Mouse (Mus musculus): ENCODE results near the gene 6030452D12Rik. TPM values are rescaled to one million over a fixed set of nuclear protein-coding genes. Genes with fewer than 3 reads are reported as not detected.

Gene 6030452D12Rik
- polyA plus RNA-seq, 1 experiment: not detected

DNA sequence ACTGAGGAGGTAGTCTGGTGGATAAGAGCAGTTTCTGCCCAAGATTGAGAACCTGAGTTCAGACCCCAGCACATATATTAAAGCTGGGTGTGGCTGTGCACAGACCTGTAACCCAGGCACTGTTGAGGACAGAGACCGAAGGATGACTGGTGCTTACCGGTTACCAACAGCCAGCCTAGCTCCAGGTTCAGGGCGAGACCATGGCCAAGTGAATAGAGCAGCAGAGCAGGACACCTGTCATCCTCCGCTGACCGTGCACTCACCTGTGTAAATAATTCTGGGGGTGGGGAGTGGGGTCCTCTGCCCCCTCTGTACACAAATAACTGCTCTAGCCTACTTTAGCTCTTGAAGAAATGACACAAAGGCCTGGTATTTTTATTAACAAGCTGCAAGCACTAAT lies 26.3 kb upstream of the 6030452D12Rik start:
- TF ChIP-seq POLR2A (IDR thresholded peaks at IDR 0.05; ENCODE audit: low read depth, low read length) (no peak), CTCF (conservative IDR thresholded peaks at IDR 0.05; ENCODE audit: insufficient read depth, insufficient read length, low read depth, low read length) (no peak)
- no peak overlapping the region for H3K4me3 ChIP-seq (ENCODE audit: insufficient read depth, low read depth, low read length)
- WGBS: 75% methylated on average over 5 of the region's 5 CpGs
- H3K27ac ChIP-seq (ENCODE audit: insufficient read depth, low read depth, low read length): no peak overlapping the region
- no peaks in the 10 kb centered on the region for H3K4me1 ChIP-seq (ENCODE audit: control insufficient read depth, insufficient read depth, low read length)
- H3K36me3 ChIP-seq (ENCODE audit: control insufficient read depth, insufficient read depth, low read length): no peaks in the 10 kb centered on the region
- DNase-seq: no peak
- H3K27me3 ChIP-seq (replicated peaks; ENCODE audit: control insufficient read depth, insufficient read depth, low read length): no peaks in the 10 kb centered on the region; the same call in 1 of the 2 replicates

DNA sequence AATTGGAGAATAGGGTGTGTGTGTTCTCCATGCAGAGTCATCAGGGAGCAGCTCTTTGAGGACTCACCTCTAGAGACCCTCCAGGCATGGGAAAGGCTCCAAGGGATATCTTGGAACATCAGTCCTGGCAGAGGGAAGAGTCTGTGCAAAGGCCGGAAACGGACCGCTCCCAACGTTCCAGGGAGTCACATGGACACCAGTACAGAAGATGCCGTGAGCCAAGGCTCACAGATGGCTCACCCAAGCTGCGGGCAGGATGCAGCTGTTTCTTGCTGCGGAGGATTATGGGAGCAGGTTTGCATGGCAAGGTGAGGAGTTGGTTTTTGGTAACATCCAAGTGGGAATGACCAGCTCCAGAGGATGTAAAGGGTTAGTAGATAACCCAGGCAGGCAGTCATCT lies 3.9 kb downstream of the 6030452D12Rik start:
- Histone ChIP-seq H3K4me3 (ENCODE audit: insufficient read depth, low read depth, low read length) (no peak overlapping the region), H3K4me1 (ENCODE audit: control insufficient read depth, insufficient read depth, low read length) (no peaks in the 10 kb centered on the region), H3K27ac (ENCODE audit: insufficient read depth, low read depth, low read length) (no peak overlapping the region), H3K36me3 (ENCODE audit: control insufficient read depth, insufficient read depth, low read length) (no peaks in the 10 kb centered on the region), H3K27me3 (replicated peaks; ENCODE audit: control insufficient read depth, insufficient read depth, low read length) (no peaks in the 10 kb centered on the region)
- WGBS: 86% methylated on average over 7 of the region's 7 CpGs
- no peak for TF ChIP-seq CTCF (conservative IDR thresholded peaks at IDR 0.05; ENCODE audit: insufficient read depth, insufficient read length, low read depth, low read length)
- TF ChIP-seq POLR2A (IDR thresholded peaks at IDR 0.05; ENCODE audit: low read depth, low read length): no peak
- DNase-seq: no peak

DNA sequence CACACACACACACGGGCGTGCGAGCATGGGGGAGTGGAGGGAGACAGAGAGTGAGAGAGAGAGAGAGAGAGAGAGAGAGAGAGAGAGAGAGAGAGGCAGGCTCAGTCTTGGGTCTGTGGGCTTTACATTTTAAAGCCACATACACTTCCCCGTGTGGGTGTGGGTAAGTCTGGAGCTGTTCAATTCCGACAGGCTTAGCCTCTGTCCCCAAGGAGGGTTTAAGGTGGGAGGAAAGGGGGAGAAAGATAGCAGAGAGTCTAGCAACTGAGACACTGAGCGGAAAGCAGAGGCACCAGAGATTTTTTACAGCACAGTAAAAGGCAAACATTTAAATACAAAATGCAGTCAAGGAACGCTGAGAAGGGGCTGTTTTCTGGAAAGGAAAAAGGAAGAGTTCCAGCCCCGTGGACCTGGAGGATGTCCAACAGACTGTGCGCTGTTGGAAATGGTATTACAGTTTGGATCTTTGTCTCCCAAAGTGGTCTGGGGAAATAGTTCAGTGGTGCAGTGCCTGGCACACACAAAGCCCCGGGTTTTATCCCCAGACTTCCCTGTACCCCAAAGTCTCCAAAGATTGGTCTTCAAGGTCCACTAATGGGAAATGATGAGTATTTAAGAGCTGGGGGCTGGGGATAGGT lies 5.1 kb downstream of the 6030452D12Rik start:
- no peaks in the 10 kb centered on the region for H3K4me1 ChIP-seq (ENCODE audit: control insufficient read depth, insufficient read depth, low read length)
- no peak overlapping the region for H3K4me3 ChIP-seq (ENCODE audit: insufficient read depth, low read depth, low read length)
- 59% methylated on average over 10 of the region's 10 CpGs for WGBS
- TF ChIP-seq CTCF (conservative IDR thresholded peaks at IDR 0.05; ENCODE audit: insufficient read depth, insufficient read length, low read depth, low read length) (no peak), POLR2A (IDR thresholded peaks at IDR 0.05; ENCODE audit: low read depth, low read length) (no peak)
- no peak overlapping the region for H3K27ac ChIP-seq (ENCODE audit: insufficient read depth, low read depth, low read length)
- DNase-seq: no peak
- no peaks in the 10 kb centered on the region for H3K36me3 ChIP-seq (ENCODE audit: control insufficient read depth, insufficient read depth, low read length)
- H3K27me3 ChIP-seq (replicated peaks; ENCODE audit: control insufficient read depth, insufficient read depth, low read length): no peaks in the 10 kb centered on the region

DNA sequence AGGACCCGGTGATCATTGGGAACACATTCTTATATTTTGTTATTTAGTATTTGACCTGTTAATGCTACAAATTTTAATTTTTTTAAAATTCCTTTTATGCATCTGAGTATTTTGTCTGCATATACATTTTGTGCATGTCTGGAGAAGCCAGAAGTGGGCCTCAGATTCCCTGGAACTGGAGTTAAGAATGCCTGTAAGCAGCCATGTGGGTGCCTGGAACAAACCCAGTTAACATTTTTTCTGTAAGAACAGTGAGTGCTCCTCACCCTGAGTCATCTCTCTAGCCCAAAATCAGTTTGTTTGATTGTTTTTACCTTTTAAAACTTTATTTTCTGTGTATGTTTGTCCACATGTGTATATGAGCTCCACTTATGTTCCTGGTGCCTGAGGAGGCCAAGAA lies 5.8 kb downstream of the 6030452D12Rik start:
- TF ChIP-seq POLR2A (IDR thresholded peaks at IDR 0.05; ENCODE audit: low read depth, low read length) (no peak), CTCF (conservative IDR thresholded peaks at IDR 0.05; ENCODE audit: insufficient read depth, insufficient read length, low read depth, low read length) (no peak)
- H3K4me1 ChIP-seq (ENCODE audit: control insufficient read depth, insufficient read depth, low read length): no peaks in the 10 kb centered on the region
- DNase-seq: no peak
- no peaks in the 10 kb centered on the region for H3K36me3 ChIP-seq (ENCODE audit: control insufficient read depth, insufficient read depth, low read length)
- no peak overlapping the region for H3K4me3 ChIP-seq (ENCODE audit: insufficient read depth, low read depth, low read length)
- 96% methylated on average over 1 of the region's 1 CpGs for WGBS
- H3K27ac ChIP-seq (ENCODE audit: insufficient read depth, low read depth, low read length): no peak overlapping the region
- no peaks in the 10 kb centered on the region for H3K27me3 ChIP-seq (replicated peaks; ENCODE audit: control insufficient read depth, insufficient read depth, low read length)

DNA sequence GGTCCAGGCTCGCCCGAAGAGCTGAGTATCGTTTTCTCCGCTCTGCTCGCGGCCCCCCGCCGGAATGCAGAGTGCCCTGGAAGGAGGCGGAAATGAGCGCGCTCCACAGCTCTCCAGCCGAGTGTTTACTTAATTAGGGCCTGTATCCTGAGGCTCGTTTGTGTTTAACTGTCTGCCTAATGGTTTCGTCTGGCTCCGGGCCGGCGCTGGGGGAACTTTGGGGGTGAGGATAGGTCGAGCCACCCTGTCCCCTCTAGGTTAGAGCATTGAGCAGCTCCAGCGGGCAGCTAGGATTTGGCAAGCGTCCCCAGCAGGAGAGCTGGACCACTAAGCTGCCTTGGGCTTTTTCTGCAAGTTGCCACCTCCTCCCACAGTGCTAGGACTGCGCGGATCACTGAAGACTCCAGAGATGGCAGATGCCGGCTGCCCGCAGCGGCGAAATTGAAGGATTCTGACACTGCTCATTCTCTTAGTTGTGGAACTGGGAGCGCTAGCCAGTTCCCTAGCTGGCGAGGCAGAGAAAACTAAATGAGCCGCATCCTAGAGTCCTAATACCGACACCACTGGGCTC lies 7.5 kb downstream of the 6030452D12Rik start:
- no peak overlapping the region for H3K27ac ChIP-seq (ENCODE audit: insufficient read depth, low read depth, low read length)
- H3K27me3 ChIP-seq (replicated peaks; ENCODE audit: control insufficient read depth, insufficient read depth, low read length): no peaks in the 10 kb centered on the region
- no peaks in the 10 kb centered on the region for H3K36me3 ChIP-seq (ENCODE audit: control insufficient read depth, insufficient read depth, low read length)
- TF ChIP-seq POLR2A (IDR thresholded peaks at IDR 0.05; ENCODE audit: low read depth, low read length) (no peak), CTCF (conservative IDR thresholded peaks at IDR 0.05; ENCODE audit: insufficient read depth, insufficient read length, low read depth, low read length) (no peak)
- WGBS: 8% methylated on average over 30 of the region's 30 CpGs
- no peaks in the 10 kb centered on the region for H3K4me1 ChIP-seq (ENCODE audit: control insufficient read depth, insufficient read depth, low read length)
- peak; percentile 27 for DNase-seq
- H3K4me3 ChIP-seq (ENCODE audit: insufficient read depth, low read depth, low read length): peak overlapping the region; percentile 18

DNA sequence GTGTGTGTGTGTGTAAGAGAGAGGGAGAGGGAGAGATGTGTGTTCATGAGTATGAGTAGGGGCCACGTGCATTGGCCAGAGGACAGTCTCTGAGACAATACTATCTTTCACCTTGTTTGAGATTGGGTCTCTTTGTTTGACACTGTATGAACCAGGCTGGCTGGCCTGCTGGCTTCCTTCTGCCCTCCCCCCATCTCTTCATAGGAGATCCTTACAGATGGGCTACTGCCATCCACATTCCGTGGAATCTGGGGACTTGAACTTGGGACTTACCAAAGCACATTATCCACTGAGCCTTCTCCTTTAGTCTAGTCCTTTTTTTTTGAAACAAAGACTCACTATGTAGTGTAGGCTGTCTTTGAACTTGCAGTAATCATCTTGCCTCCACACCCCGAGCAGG lies 8.1 kb downstream of the 6030452D12Rik start:
- WGBS: 71% methylated on average over 3 of the region's 3 CpGs
- no peaks in the 10 kb centered on the region for H3K36me3 ChIP-seq (ENCODE audit: control insufficient read depth, insufficient read depth, low read length)
- no peak overlapping the region for H3K4me3 ChIP-seq (ENCODE audit: insufficient read depth, low read depth, low read length)
- DNase-seq: no peak
- no peak for TF ChIP-seq POLR2A (IDR thresholded peaks at IDR 0.05; ENCODE audit: low read depth, low read length)
- TF ChIP-seq CTCF (conservative IDR thresholded peaks at IDR 0.05; ENCODE audit: insufficient read depth, insufficient read length, low read depth, low read length): no peak
- H3K27ac ChIP-seq (ENCODE audit: insufficient read depth, low read depth, low read length): no peak overlapping the region
- H3K27me3 ChIP-seq (replicated peaks; ENCODE audit: control insufficient read depth, insufficient read depth, low read length): no peaks in the 10 kb centered on the region
- H3K4me1 ChIP-seq (ENCODE audit: control insufficient read depth, insufficient read depth, low read length): no peaks in the 10 kb centered on the region

DNA sequence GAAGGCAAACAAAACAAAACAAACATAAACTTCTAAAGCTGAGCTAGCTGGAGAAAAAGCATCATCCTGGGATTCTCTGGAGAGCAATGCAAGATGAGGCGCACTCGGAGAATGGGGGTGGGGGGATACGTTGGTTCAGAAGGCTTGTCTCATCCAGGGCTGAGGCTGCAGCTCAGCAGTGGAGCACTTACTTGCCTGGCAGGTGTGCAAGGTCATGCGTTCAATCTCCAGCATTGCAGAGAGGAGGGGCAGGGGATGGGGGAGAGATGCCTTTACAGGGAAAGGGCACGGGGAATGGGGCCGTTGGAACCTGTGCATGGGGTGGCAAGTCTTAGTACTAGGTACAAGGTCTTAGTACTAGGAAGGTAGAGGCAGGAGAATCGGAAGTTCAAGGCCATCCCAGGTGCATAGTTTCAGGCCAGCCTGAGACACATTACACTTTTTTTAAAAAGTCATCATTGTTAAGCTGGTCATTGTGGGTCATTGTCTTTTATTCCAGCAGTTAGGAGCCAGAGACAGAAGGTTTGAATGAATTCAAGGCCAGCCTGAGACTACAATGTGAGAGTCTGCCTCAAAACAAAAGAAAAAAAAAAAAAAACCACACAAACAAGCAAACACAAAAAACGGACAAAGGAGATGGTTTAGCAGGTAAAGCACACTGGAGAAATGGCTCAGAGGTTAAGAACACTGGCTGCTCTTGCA lies 8.9 kb downstream of the 6030452D12Rik start:
- no peak overlapping the region for H3K4me3 ChIP-seq (ENCODE audit: insufficient read depth, low read depth, low read length)
- 84% methylated on average over 8 of the region's 8 CpGs for WGBS
- H3K4me1 ChIP-seq (ENCODE audit: control insufficient read depth, insufficient read depth, low read length): no peaks in the 10 kb centered on the region
- H3K27me3 ChIP-seq (replicated peaks; ENCODE audit: control insufficient read depth, insufficient read depth, low read length): no peaks in the 10 kb centered on the region
- TF ChIP-seq CTCF (conservative IDR thresholded peaks at IDR 0.05; ENCODE audit: insufficient read depth, insufficient read length, low read depth, low read length) (no peak), POLR2A (IDR thresholded peaks at IDR 0.05; ENCODE audit: low read depth, low read length) (no peak)
- no peak for DNase-seq
- H3K27ac ChIP-seq (ENCODE audit: insufficient read depth, low read depth, low read length): no peak overlapping the region
- H3K36me3 ChIP-seq (ENCODE audit: control insufficient read depth, insufficient read depth, low read length): no peaks in the 10 kb centered on the region
